Mouse (Mus musculus) T-cell, adult 66 days (primary cell): ENCODE measurements around the gene Nectin4. TPM values are rescaled to one million over a fixed set of nuclear protein-coding genes. Genes with fewer than 3 reads are reported as not detected.

Experiments used
- total RNA-seq, 2 experiments: library from RNA; stranded (reverse); gene quantifications; 3 replicates in 1 of 2; 4 replicates in 1 of 2; pipeline ENCODE4 v1.2.4; 2023

Gene Nectin4
- total RNA-seq = not detected

GRCm38 (mm10) chr1:171369845-171370556, at the start of gene Nectin4:
Nectin4 (plus strand) TSS chr1:171370099.

GRCm38 (mm10) chr1:171328839-171329432, 41.0 kb upstream of the Nectin4 start, which contains the start of gene Dedd:
Dedd (plus strand) TSS chr1:171329145.

GRCm38 (mm10) chr1:171345225-171346094, 24.4 kb upstream of the Nectin4 start, which contains the start of the genes Nit1 and Pfdn2:
Nit1 (minus strand) TSS chr1:171345646.
Pfdn2 (plus strand) TSS chr1:171345670.

GRCm38 (mm10) chr1:171360656-171361055, 9.2 kb upstream of the Nectin4 start, which contains the start of gene Klhdc9:
Klhdc9 (minus strand) TSS chr1:171360798.

GRCm38 (mm10) chr1:171388376-171389102, 18.6 kb downstream of the Nectin4 start, which contains the start of gene Arhgap30:
Arhgap30 (plus strand) TSS chr1:171388954.

GRCm38 (mm10) chr1:171410947-171411484, 41.1 kb downstream of the Nectin4 start, which contains the start of gene Usf1:
Usf1 (plus strand) TSS chr1:171411313.

GRCm38 (mm10) chr1:171418660-171419059, 48.8 kb downstream of the Nectin4 start, which contains the start of gene Tstd1:
Tstd1 (plus strand) TSS chr1:171418872.

GRCm38 (mm10) chr1:171437264-171438013, 67.5 kb downstream of the Nectin4 start, which contains the start of gene F11r:
F11r (plus strand) TSS chr1:171437535.

Other genes with a start within 250 kb of the Nectin4 start
- 100 to 1,000 TPM; 106 to 111 TPM for gene Sdhc, start 219.5 kb upstream of the Nectin4 start, total RNA-seq
- gene Mpz, start 219.4 kb upstream of the Nectin4 start, total RNA-seq = not detected
- gene Pcp4l1, start 173.8 kb upstream of the Nectin4 start, total RNA-seq = not detected
- gene Nr1i3, start 156.1 kb upstream of the Nectin4 start, total RNA-seq = not detected
- 10 to 100 TPM; 25.7 to 28.9 TPM for gene Tomm40l, start 147.6 kb upstream of the Nectin4 start, total RNA-seq
- gene Apoa2, start 145.0 kb upstream of the Nectin4 start, total RNA-seq = not detected
- gene Fcer1g, start 135.7 kb upstream of the Nectin4 start, total RNA-seq = 1 to 10 TPM; 7.7 to 8.1 TPM
- under 1 TPM in 1 of 2 experiments, not detected in 1; 0.12 TPM for gene Adamts4, start 119.7 kb upstream of the Nectin4 start, total RNA-seq
- 100 to 1,000 TPM; 121 to 130 TPM for gene Ndufs2, start 118.7 kb upstream of the Nectin4 start, total RNA-seq
- 10 to 100 TPM; 79.2 to 92.2 TPM for gene B4galt3, start 99.8 kb upstream of the Nectin4 start, total RNA-seq
- gene Ppox, start 88.9 kb upstream of the Nectin4 start, total RNA-seq = 10 to 100 TPM; 51.6 to 65.3 TPM
- gene Usp21, start 82.1 kb upstream of the Nectin4 start, total RNA-seq = 10 to 100 TPM; 53.0 to 56.2 TPM
- 10 to 100 TPM; 48.0 to 48.5 TPM for gene Ufc1, start 75.1 kb upstream of the Nectin4 start, total RNA-seq
- gene Dedd, start 41.0 kb upstream of the Nectin4 start, total RNA-seq = 10 to 100 TPM; 32.7 to 39.0 TPM
- gene Nit1, start 24.5 kb upstream of the Nectin4 start, total RNA-seq = 10 to 100 TPM; 23.7 to 25.1 TPM
- gene Pfdn2, start 24.4 kb upstream of the Nectin4 start, total RNA-seq = 10 to 100 TPM; 66.7 to 68.1 TPM
- gene Klhdc9, start 9.3 kb upstream of the Nectin4 start, total RNA-seq = under 1 TPM; 0.36 to 0.47 TPM
- gene Arhgap30, start 18.9 kb downstream of the Nectin4 start, total RNA-seq = 100 to 1,000 TPM; 224 to 247 TPM
- 100 to 1,000 TPM in 1 of 2 experiments, 10 to 100 TPM in 1; 99.1 to 103 TPM for gene Usf1, start 41.2 kb downstream of the Nectin4 start, total RNA-seq
- 1 to 10 TPM; 6.0 to 8.0 TPM for gene Tstd1, start 48.8 kb downstream of the Nectin4 start, total RNA-seq
- gene F11r, start 67.4 kb downstream of the Nectin4 start, total RNA-seq = under 1 TPM in 1 of 2 experiments, not detected in 1; 0.92 TPM
- 1 to 10 TPM; 6.1 to 6.6 TPM for gene Alyref2, start 133.4 kb downstream of the Nectin4 start, total RNA-seq
- gene Itln1, start 165.2 kb downstream of the Nectin4 start, total RNA-seq = not detected
- gene Cd244a, start 189.1 kb downstream of the Nectin4 start, total RNA-seq = 1 to 10 TPM; 2.4 to 3.6 TPM
- gene Ly9, start 237.3 kb downstream of the Nectin4 start, total RNA-seq = 100 to 1,000 TPM; 126 to 138 TPM